Mouse (Mus musculus) midbrain, embryonic 11.5 days (tissue): ENCODE data around the gene Gm28048. TPM values are rescaled to one million over a fixed set of nuclear protein-coding genes. Genes with fewer than 3 reads are reported as not detected.

Experiments used
- ATAC-seq: fragments of 200-750 bp; cut with Nextera tagmentation; 2 replicates; pipeline ENCODE4 v1.8.0; 2017; ENCODE audit warnings: moderate TSS enrichment, moderate library complexity; ENCODE audit not compliant: low FRiP score
- DNase-seq: peaks from one replicate; pipeline ENCODE4 v3.0.0; 2015; ENCODE audit warnings: low spot score; ENCODE audit errors: missing footprints
- H3K27ac ChIP-seq: fragments of 300-500 bp; sonication (generic); 2 replicates; pipeline ENCODE4 v1.5.1; 2014; ENCODE audit warnings: low read depth, low read length
- H3K27me3 ChIP-seq: fragments of 300-500 bp; sonication (generic); 2 replicates; pipeline ENCODE4 v1.6.1; 2014; ENCODE audit warnings: mild to moderate bottlenecking, low read length, moderate library complexity, mixed read lengths; ENCODE audit not compliant: control insufficient read depth, insufficient read depth
- H3K36me3 ChIP-seq: fragments of 300-500 bp; sonication (generic); 2 replicates; pipeline ENCODE4 v1.6.1; 2014; ENCODE audit warnings: mild to moderate bottlenecking, low read length, moderate library complexity, mixed read lengths; ENCODE audit not compliant: control insufficient read depth, insufficient read depth
- H3K4me1 ChIP-seq: fragments of 300-500 bp; sonication (generic); 2 replicates; pipeline ENCODE4 v1.6.1; 2014; ENCODE audit warnings: low read length; ENCODE audit not compliant: control insufficient read depth, insufficient read depth
- H3K4me2 ChIP-seq: fragments of 300-500 bp; sonication (generic); 2 replicates; pipeline ENCODE4 v1.6.1; 2014; ENCODE audit warnings: mild to moderate bottlenecking, moderate library complexity
- H3K4me3 ChIP-seq: fragments of 300-500 bp; sonication (generic); 2 replicates; pipeline ENCODE4 v1.5.1; 2014; ENCODE audit warnings: low read depth, low read length
- H3K9ac ChIP-seq: fragments of 300-500 bp; sonication (generic); 2 replicates; pipeline ENCODE4 v1.6.1; 2014; ENCODE audit warnings: low read length
- H3K9me3 ChIP-seq: fragments of 300-500 bp; sonication (generic); 2 replicates; pipeline ENCODE4 v1.6.1; 2016; ENCODE audit warnings: low read length; ENCODE audit not compliant: control insufficient read depth
- WGBS: fragments of 180-500 bp; shearing (Covaris S2); extraction: QIAGEN DNeasy Blood & Tissue Kit; methylation state at CpG from one replicate; pipeline ENCODE4 v1.1.7; 2014; 5-methylcytosine and 5-hydroxymethylcytosine counted together
- polyA plus RNA-seq: library from polyadenylated mRNA; unstranded; fragments of >200 nt; fragmentation: Nextera tagmentation; extraction: Ambion mirVana; gene quantifications from 2 replicates; pipeline ENCODE4 v1.2.1, GENCODE M21; 2014

Gm28048 gene
- polyA plus RNA-seq, 1 experiment from 2014 or later = 5.6 TPM

GRCm38 (mm10) chr11:23013580-23014294 lies 31.8 kb upstream of the Gm28048 start:
- DNase-seq = no peak
- H3K4me2 ChIP-seq = no peak overlapping the region
- H3K27ac ChIP-seq = no peak overlapping the region
- WGBS = 85% methylated on average over 4 of the region's 4 CpGs
- no peak overlapping the region for H3K4me3 ChIP-seq
- no peaks in the 10 kb centered on the region for H3K27me3 ChIP-seq
- H3K9me3 ChIP-seq = no peaks in the 10 kb centered on the region
- ATAC-seq = no peak
- H3K9ac ChIP-seq = no peak overlapping the region
- no peaks in the 10 kb centered on the region for H3K36me3 ChIP-seq
- no peaks in the 10 kb centered on the region for H3K4me1 ChIP-seq

- DNase-seq (no peak), ATAC-seq (no peak)
- H3K36me3 ChIP-seq = no peaks in the 10 kb centered on the region
- H3K27me3 ChIP-seq = no peaks in the 10 kb centered on the region
- H3K9ac ChIP-seq = no peak overlapping the region
- no peak overlapping the region for H3K27ac ChIP-seq
- H3K4me2 ChIP-seq = no peak overlapping the region
- H3K9me3 ChIP-seq = no peaks in the 10 kb centered on the region
- 72% methylated on average over 1 of the region's 1 CpGs for WGBS
- H3K4me3 ChIP-seq = no peak overlapping the region
- H3K4me1 ChIP-seq = no peaks in the 10 kb centered on the region
Observed at GRCm38 (mm10) chr11:23013096-23013495, 31.2 kb upstream of the Gm28048 start.

- Histone ChIP-seq H3K9ac (peak overlapping the region; percentile 66; the same call in 1 of the 2 replicates), H3K27ac (no peak overlapping the region; the same call in 1 of the 2 replicates), H3K4me1 (peaks cover 4% of the 10 kb centered on the region; the same call in 1 of the 2 replicates), H3K4me2 (peak overlapping the region; percentile 62), H3K27me3 (no peaks in the 10 kb centered on the region), H3K4me3 (peak overlapping the region; percentile 40), H3K36me3 (peaks cover 4% of the 10 kb centered on the region; the same call in 1 of the 2 replicates), H3K9me3 (no peaks in the 10 kb centered on the region)
- WGBS = 48% methylated on average over 4 of the region's 4 CpGs
- ATAC-seq (no peak), DNase-seq (peak; percentile 90)
Observed at GRCm38 (mm10) chr11:23008824-23009200, 26.9 kb upstream of the Gm28048 start.

- Histone ChIP-seq H3K27ac (peak overlapping the region; percentile 55), H3K9me3 (no peaks in the 10 kb centered on the region), H3K36me3 (peaks cover 8% of the 10 kb centered on the region; the same call in 1 of the 2 replicates), H3K9ac (peak overlapping the region; percentile 66), H3K27me3 (no peaks in the 10 kb centered on the region), H3K4me3 (peak overlapping the region; percentile 40), H3K4me1 (peaks cover 4% of the 10 kb centered on the region; the same call in 1 of the 2 replicates), H3K4me2 (peak overlapping the region; percentile 62)
- ATAC-seq = peak; percentile 97
- under 1% methylated on average over 40 of the region's 40 CpGs for WGBS
- DNase-seq = no peak
Observed at GRCm38 (mm10) chr11:23008181-23008823, 26.4 kb upstream of the Gm28048 start.

- DNase-seq (peak; percentile 98), ATAC-seq (peak; percentile 93)
- peak within 1 kb of the TSS; percentile 66 for H3K9ac ChIP-seq
- peak within 1 kb of the TSS; percentile 40 for H3K4me3 ChIP-seq
- no peaks in the 10 kb centered on the region for H3K27me3 ChIP-seq
- peak within 1 kb of the TSS; percentile 55 for H3K27ac ChIP-seq
- peak within 1 kb of the TSS; percentile 62 for H3K4me2 ChIP-seq
- H3K9me3 ChIP-seq = no peaks in the 10 kb centered on the region
- H3K36me3 ChIP-seq = peaks cover 10% of the 10 kb centered on the region; the same call in 1 of the 2 replicates
- peaks cover 4% of the 10 kb centered on the region; the same call in 1 of the 2 replicates for H3K4me1 ChIP-seq
- WGBS = under 1% methylated on average over 22 of the region's 22 CpGs
Observed at GRCm38 (mm10) chr11:23007481-23008180, 25.7 kb upstream of the Gm28048 start, which contains the start of gene Fam161a. Gene Fam161a, plus strand, starts transcription at chr11:23007531.

GRCm38 (mm10) chr11:23007166-23007480 lies 25.2 kb upstream of the Gm28048 start:
- DNase-seq (no peak), ATAC-seq (peak; percentile 43)
- peaks cover 4% of the 10 kb centered on the region; the same call in 1 of the 2 replicates for H3K4me1 ChIP-seq
- no peaks in the 10 kb centered on the region for H3K9me3 ChIP-seq
- H3K4me2 ChIP-seq = peak overlapping the region; percentile 62
- 0 out of 2 replicates have a peak overlapping the region, but pooled peaks have one; percentile 25 for H3K27ac ChIP-seq
- H3K27me3 ChIP-seq = no peaks in the 10 kb centered on the region
- no peak overlapping the region for H3K9ac ChIP-seq
- peaks cover 15% of the 10 kb centered on the region; the same call in 1 of the 2 replicates for H3K36me3 ChIP-seq
- peak overlapping the region; percentile 40 for H3K4me3 ChIP-seq
- WGBS = 8% methylated on average over 6 of the region's 6 CpGs

- Histone ChIP-seq H3K4me1 (peaks cover 4% of the 10 kb centered on the region; the same call in 1 of the 2 replicates), H3K9me3 (no peaks in the 10 kb centered on the region), H3K36me3 (peaks cover 22% of the 10 kb centered on the region), H3K9ac (no peak overlapping the region), H3K4me2 (no peak overlapping the region), H3K4me3 (no peak overlapping the region), H3K27ac (no peak overlapping the region), H3K27me3 (no peaks in the 10 kb centered on the region)
- DNase-seq (no peak), ATAC-seq (no peak)
- 95% methylated on average over 1 of the region's 1 CpGs for WGBS
Observed at GRCm38 (mm10) chr11:23005276-23005675, 23.4 kb upstream of the Gm28048 start.

- ATAC-seq = no peak
- Histone ChIP-seq H3K9me3 (no peaks in the 10 kb centered on the region), H3K4me3 (no peak overlapping the region), H3K27me3 (no peaks in the 10 kb centered on the region), H3K27ac (no peak overlapping the region), H3K36me3 (peaks cover 39% of the 10 kb centered on the region), H3K9ac (no peak overlapping the region), H3K4me1 (no peaks in the 10 kb centered on the region), H3K4me2 (no peak overlapping the region)
- 73% methylated on average over 1 of the region's 1 CpGs for WGBS
- peak; percentile 87 for DNase-seq
Observed at GRCm38 (mm10) chr11:22998308-22998707, 16.4 kb upstream of the Gm28048 start.
